Mouse (Mus musculus) mesoderm, embryonic 11.5 days (tissue): ENCODE measurements around the gene Gm11034.

Experiments
- DNase-seq: peaks from one replicate; pipeline ENCODE4 v3.0.0-alpha.2; 2012; ENCODE audit warnings: low read depth, low spot score

The Gm11034 gene

DNA sequence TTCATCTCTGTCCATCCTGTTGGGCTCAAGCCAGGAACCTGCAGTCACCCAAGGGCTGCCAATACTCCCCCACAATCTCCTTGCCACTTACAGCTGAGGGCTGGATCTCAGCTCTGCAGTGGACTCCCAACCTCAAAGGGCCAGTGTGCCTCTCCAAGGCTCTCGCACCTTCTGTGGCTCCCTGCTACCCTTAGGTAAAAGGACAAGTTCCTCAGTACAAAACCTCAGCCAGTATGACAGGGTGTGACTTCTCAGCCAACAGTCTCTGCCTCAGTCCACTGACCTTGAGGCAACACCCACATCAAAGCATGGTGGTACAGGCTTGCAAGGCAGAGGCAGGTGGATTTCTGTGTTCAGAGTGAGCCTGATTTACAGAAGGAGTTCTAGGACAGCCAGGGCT lies 1.6 kb downstream of the Gm11034 start:
- DNase-seq: no peak

DNA sequence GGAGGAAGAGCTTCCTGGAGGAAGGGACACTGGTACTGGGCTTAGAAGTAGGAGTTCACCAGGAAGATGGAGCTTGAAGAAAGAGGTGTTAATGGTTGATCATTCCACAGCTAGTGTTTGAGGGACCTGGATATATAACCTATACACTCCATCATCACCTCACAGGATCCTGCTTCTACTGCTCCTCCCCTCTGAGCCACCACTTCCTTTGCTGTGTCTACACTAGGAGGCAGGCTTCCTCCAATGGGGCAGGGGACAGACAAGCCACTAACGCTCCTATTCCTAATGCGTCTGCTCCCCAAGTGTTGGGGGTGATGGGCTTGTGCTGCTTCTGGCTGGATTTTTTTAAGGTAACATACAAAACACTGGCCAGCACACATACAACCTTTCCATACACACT lies 2.7 kb downstream of the Gm11034 start:
- no peak for DNase-seq

DNA sequence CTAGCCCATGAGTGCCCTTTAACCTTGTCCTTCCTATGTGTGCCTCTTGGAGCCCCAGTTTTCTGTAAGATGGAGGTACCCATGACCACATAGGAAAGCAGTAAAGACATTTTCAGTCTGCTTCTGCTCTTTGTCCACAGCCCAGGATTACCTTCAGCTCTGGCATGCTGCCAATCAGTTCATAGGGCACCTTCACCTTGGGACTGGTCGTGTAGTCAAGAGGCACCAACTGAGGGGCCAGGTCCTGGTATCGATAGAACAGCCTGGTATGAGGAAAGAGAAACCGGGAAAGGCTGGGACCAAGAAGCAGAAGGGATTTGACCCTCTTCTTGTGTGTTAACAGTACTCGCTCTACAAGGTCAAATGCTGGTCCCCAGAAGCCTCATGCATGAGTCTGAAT lies 3.2 kb downstream of the Gm11034 start:
- DNase-seq: no peak

DNA sequence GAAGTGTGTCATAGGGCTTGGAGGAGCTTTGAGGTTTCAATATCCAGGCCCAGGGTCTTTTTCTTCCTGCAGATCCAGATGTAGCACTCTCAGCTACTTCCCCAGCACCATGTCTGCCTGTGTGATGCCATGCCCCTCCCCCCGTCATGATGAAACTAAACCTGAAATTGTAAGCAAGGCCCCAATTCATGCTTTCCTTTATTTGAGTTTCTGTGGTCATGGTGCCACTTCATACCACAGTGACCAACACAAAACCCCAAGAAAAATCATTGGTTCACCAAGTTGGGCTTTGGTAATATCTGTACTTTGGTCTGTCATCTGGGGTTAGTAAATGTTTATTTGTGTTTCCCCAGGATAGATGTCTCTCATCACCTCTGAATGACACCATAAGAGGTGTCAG lies 4.9 kb downstream of the Gm11034 start:
- DNase-seq: no peak

DNA sequence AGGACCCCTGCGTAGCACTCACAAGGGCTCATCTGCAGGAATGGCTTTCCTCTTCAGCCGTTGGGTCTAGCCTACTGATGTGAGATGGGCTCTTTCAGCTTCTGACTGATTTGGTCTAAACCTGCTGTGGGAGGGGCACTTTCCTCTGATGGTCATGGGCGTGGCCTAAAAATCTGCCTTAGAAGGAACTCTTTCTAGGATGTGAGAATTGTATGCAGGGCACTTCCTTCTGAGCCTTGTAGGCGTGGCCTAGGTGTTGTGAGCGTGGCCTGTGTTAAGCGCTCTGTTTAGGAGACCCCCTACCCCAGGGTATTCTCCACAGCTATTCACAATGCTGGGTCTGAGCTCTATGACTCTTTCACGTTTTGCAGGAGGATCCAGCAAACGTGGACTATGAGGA lies 15.4 kb downstream of the Gm11034 start:
- DNase-seq: no peak

DNA sequence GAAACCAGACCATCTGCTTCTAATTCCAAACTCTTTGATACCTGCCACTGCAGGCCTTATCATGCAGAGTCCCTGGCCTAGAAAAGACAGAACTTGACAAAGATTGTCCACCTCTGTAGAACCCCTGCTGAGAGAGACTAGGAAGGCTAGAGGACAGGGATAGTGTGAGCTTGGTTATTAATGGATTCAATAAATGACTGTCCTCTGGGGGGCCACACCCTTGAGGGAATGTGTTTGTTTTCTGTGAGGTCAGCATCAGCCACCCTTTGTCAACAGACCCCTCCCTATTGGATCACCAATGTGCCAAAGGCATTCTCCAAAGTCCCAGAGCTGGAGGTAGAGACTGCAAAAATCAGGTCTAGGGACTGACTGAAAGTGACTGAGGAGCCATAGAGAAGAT lies 21.4 kb downstream of the Gm11034 start:
- no peak for DNase-seq

DNA sequence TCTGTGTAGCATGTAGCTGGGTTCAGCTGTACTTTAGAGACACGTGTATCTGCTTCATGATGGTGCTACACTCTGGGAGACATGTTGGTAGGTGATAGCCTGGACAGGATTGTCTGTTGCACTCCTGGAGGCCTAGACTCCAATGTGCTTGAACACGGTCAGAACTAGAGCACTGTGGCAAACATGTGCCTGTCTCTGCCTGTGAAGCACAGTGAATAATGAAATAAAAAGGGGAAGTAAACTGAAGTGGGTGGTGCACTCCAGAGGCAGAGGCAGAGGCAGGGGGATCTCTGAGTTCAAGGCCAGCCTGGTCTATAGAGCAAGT lies 23.3 kb downstream of the Gm11034 start:
- no peak for DNase-seq

DNA sequence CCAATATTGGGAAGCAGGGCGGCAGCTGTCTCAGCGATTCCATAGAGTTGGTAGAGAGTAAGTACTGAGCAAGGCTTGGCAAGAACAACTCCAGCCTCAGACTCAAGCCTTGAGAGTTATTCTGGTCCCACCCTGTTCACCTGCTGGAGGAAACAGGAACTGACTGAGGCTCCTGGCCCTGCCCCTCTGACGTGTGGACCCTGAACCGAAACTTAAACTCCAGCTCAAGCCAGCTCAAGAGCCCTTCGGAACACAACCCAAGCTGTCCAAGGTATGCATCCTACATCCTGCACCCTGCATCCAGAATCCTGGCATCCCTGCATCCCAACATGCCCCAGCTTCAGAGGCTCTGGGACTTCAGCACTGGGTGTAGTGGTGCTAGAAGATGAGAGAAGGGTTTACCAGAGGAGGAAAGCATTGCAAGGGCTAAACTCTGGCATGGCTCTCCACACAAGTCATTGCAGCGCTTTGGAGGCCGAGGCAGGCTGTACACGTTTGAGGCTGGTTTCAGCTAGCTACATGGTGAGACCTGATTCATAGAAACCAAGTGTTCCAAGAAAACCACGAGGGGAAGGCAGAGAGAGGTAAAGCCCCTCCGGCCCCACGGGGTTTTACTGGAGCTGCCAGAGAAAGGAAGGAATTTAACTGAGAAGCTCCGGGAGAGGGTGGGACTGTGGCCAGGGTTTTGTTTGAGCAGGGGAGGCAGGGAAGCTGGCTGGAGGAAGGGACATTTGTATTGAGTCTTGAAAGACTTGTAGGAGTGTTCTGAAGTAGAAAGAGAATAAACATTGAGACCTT lies 23.8 kb downstream of the Gm11034 start, which contains the start of gene Hsh2d:
Gene Hsh2d, plus strand, starts transcription at position 222 of the 798 bp plus-strand sequence.
- DNase-seq: no peak

DNA sequence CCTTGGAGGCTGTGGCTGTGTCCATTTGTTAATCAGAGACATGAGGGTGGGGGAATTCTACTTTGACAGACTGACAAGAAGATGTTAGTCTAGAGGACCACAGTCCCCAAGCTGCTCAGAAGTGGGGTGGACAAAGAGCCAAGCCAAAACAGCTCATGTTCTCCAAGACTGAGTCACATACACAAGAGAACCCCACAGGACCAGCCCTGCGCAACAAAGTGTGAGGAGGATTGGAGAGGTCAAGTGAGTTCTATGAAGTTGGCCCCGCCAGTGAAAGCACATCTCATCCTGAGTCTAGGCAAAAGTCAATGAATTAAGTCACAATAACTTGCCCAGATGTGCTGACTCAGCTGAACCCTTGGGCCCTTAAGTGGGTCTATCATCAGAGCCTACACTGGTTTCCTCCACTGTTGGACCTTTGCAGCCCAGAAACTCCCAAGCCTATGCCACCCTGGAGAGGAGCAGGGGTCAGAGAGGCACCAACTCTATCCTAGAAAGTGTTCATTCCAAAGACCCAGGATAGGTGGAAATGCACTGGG lies 25.6 kb downstream of the Gm11034 start:
- DNase-seq: no peak

DNA sequence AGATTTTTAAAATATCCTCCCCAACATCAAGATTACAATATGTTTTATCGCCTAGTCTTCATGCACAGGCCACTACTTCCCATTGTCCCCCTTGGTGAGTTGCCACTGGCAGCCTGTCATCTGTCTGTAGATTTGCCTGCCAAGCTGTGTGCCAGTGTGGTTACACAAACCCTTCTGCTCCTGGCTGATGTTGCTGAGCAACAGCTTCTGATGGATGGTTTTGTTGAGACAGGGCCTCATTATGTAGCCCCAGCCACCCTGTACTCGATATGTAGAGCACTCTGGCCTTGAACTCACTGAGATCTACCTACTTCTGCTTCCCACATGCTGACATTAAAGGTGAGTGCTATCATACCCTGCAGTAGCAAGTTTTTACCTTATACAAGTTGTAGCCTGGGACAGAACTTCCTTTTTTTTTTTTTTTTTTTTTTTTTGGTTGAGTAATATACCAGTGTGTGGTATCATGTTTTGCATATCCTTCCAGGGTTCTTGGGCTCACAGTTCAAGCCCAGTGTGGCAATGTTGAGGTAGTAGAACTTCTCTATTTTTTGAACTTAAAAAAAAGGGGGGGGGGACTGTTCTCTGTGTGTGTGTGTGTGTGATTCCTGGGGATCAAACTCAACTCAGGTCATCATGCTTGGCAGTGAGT lies 29.8 kb downstream of the Gm11034 start:
- no peak for DNase-seq

DNA sequence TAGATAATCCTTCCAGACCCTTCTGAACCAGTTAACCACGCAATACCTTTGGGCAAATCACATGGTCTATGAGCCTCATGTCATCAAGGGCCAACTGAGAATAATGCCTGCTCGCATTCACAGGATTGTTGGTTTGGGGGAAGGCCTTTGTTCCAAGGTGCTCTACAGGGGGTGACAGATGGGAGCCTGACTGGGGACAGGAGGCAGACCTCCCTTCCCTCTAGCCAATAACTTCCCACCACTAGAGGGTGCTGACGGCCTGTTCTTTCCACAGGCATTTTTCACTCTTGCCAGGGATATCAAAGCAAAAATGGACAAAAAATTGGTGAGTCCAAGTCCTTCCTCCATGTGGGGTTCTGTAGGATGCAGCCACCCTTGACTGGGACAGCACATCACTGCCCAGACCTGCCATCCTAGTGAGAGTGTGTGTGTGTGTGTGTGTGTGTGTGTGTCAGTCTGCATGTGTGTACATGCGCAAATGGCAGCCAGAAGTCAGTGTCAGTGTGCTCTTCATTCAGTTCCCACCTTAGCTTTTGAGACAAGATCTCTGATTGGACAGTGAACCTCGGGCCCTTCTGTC lies 36.0 kb downstream of the Gm11034 start:
- DNase-seq: peak; percentile 67

DNA sequence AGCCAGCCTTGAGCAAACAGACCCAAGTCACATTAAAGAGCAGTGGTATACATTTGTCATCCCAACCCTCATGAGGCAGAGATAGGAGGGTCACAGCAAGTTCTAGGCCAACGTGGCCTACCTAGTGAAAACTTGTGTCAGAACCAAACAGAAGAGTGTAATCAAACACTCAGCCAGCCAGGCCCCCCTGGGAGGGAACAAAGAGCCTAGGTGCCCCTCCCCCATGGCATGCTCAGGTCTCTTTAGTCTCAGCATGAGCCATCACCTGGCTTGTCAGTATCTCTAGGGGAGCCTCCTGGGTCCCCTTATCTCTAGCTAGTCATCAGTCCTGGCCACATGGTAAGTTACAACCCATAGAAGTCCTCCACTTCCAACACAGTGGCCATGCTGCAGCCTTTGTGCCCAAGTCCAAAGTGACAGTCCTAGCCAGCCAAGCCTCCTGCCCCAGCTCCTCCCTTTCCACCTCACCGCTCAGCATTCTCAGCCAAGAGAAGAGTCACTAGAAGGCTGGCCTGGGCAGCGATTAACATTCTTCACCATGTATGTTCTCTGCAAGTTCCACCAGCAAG lies 43.7 kb downstream of the Gm11034 start:
- no peak for DNase-seq

DNA sequence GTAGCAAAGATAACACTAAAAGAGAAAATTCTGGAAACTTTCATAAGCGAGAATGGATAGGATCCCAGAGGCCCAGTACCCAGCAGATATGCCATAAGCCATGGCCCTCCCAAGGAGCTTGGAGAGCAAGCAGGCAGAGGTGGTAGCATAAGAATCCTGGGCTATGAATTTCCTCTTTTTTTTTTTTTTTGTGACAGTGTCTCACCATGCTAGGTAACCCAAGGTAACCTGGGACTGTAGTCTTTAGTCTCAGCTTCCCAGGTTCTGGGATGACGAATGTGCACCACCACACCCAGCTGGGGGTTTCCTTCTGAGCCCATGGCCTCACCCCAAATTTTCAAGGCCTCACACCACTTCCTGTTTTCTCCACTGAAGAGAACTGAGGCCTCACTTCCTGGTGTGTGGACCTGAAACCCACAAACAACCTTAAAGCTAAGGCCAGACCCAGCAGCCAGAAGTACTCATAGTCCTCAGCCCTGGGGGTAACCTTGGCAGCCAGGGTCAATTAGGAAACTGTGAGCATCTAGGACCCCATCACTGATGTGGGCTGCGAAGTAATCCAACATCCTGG lies 44.3 kb downstream of the Gm11034 start:
- no peak for DNase-seq
